Mouse (Mus musculus): Measurements from ENCODE around the gene Crtap. TPM values are rescaled to one million over a fixed set of nuclear protein-coding genes. Genes with fewer than 3 reads are reported as not detected.

Gene Crtap
- polyA plus RNA-seq (2012; rRNA removed), result 15.5 and 16.4 TPM in 2 replicates

GRCm38 (mm10) chr9:114389905-114390748 lies at the start of gene Crtap:
Gene Crtap, minus strand, starts transcription at chr9:114390675.
- peak in 1 of 2 experiments; percentile 52 for DNase-seq (ENCODE audit: extremely low spot score in 1 of 2, low spot score in 1 of 2)

DNA sequence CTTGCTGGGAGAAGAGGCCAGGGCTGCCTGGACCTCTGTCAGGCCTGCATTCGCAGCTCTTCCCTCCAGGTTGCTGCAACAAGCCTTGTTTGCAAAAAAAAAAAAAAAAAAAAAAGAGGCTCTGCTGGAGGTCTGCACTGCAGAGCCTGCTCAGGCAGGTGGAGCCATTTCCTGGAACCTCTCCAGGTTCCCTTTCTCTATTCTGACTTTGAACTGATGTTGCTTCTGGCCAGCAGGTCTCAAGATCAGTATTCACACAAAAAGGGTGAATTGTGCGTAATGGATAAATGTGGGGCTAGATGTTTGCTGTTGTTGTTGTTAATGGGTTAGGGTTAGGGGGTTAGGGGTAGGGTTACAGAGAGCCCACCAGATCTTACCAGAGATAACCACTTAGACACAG lies 45.2 kb upstream of the Crtap start:
- DNase-seq (ENCODE audit: extremely low spot score in 1 of 2, low spot score in 1 of 2), result no peak

DNA sequence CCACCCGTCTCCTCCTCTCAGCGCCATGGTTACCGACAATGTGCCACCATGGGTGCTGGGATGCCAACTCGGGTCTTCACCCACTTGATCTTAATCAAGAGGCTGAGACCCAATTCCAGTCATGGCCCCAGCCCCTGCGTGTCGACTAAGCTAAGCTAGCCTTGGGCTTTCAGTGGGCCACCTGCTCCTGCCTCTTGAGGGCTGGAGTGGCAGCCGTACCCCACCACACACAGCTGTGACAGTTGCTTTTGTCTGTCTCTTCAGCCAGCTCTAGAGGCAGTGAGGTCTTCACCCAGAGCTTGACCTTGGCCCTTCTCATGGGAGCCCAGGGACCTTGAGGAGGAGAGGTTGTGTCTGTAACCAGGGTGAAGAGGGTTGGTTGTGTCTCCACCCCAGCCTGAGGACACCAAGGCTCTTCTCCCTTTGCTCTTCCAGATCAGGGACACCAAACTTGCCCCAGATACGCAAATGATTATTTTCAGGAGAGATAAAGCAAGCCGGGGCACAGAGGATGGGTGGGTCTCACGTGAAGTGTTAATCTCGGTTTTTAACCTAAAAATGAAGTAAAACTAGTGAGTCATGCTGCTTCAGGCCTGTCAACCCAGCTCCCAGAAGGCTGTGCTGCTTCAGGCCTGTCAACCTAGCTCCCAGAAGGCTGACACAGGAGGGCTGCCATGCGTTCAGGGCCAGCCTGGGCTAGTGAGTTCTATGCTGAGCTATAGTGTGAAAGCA lies 37.8 kb upstream of the Crtap start:
- no peak for DNase-seq (ENCODE audit: extremely low spot score in 1 of 2, low spot score in 1 of 2)

DNA sequence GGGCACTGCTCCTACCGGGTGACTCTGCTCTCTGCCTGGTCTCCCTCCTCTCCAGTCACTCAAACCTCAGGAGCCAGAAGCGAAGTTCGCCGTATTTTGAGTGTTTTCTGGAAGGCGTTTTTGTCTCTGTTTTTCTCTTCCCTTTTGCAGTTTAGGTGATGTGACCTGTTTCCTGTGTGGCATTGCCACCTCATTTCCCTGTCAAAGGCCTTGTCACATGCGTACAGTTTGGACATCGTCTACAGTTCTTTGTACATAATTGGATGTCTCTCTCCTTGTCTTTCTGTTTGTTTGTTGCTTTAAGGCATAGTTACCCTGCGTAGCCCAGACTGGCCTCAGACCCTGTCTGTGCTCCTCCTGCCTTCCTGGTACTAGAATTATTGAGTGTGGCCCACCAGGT lies 37.0 kb upstream of the Crtap start:
- no peak for DNase-seq (ENCODE audit: extremely low spot score in 1 of 2, low spot score in 1 of 2)

DNA sequence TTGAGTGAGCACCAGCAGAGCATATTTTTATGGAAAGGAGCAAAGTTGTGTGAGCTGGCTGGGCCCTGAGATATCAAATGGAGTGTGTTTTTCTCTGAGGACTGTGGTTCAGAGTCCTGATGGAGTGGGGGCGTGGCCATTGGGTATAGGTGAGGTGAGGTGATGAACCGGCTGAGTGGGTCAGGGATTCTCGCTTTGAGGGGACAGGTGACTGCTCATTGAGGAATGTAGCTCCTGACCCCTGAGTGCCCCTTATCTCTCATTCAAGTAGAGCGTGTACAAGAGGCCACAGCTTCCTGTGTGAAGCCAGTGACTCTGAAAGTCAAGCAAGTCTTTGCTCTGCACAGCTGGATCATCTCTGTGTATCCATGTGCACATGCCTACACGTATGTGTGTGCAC lies 35.7 kb upstream of the Crtap start:
- no peak for DNase-seq (ENCODE audit: extremely low spot score in 1 of 2, low spot score in 1 of 2)

GRCm38 (mm10) chr9:114425576-114425975 lies 35.1 kb upstream of the Crtap start:
- DNase-seq (ENCODE audit: extremely low spot score in 1 of 2, low spot score in 1 of 2), result no peak

DNA sequence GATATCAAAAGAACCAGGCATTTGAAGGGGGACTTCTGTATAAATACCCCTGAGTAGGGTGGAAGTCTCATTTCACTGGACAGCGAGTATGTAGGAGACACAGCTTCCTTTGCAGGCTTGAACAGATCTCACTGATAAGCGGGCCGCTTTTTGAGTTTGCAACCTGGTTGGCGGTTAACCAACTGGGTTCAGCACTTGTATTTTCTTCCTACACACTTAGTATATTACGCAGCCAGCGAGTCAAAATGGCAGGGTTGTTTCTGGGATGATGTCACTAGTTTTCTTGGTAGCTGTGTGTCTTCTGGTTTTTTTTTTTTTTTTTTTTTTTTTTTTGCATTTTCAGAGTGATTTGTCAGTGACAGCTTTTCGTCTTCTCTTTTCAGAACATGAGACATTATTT lies 31.3 kb upstream of the Crtap start:
- DNase-seq (ENCODE audit: extremely low spot score in 1 of 2, low spot score in 1 of 2), result no peak

GRCm38 (mm10) chr9:114421045-114421444 lies 30.6 kb upstream of the Crtap start:
- no peak for DNase-seq (ENCODE audit: extremely low spot score in 1 of 2, low spot score in 1 of 2)

GRCm38 (mm10) chr9:114420443-114420842 lies 30.0 kb upstream of the Crtap start:
- DNase-seq (ENCODE audit: extremely low spot score in 1 of 2, low spot score in 1 of 2), result no peak

DNA sequence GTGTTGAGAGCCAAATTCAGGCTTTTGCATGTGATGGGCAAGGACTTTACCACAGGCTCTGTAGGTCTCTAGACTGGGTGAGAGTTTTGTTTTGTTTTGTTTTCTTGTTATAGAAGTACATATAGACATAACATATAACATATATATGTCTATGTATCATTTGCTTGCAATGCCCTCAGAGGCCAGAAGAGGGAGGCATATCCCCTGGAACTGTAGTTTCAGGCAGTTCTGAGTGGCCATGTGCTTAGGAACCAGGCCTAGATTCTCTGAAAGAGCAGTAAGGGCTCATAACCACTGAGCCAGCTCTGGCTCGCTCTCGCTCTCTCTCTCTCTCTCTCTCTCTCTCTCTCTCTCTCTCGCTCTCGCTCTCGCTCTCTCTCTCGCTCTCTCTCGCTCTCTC lies 27.7 kb upstream of the Crtap start:
- DNase-seq (ENCODE audit: extremely low spot score in 1 of 2, low spot score in 1 of 2), result peak in 1 of 2 experiments; percentile 51

GRCm38 (mm10) chr9:114416646-114417517 lies 26.4 kb upstream of the Crtap start:
- DNase-seq (ENCODE audit: extremely low spot score in 1 of 2, low spot score in 1 of 2), result no peak

- peak in 1 of 2 experiments; percentile 67 for DNase-seq (ENCODE audit: extremely low spot score in 1 of 2, low spot score in 1 of 2)
Observed at GRCm38 (mm10) chr9:114415701-114416100, 25.2 kb upstream of the Crtap start.

GRCm38 (mm10) chr9:114413866-114414265 lies 23.4 kb upstream of the Crtap start:
- DNase-seq (ENCODE audit: extremely low spot score in 1 of 2, low spot score in 1 of 2), result no peak

DNA sequence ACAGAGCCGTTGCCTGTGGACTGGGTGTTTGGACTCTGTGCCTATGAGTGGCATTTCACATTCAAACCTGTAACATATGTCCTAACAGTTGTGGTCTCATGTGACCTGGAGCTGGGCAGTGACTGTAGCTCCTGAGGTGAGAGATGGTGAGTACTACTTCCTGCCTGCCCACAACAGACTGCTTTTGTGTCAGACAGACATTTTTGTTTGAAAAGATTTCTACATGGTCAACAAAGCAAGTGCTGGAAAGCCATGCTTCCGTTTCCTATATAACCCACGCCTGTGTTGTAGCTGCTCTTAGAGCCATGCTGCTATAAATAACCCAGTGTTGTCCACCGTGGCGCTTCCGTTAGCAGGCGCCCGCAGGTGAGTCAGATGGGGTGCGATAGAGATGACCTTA lies 21.9 kb upstream of the Crtap start:
- DNase-seq (ENCODE audit: extremely low spot score in 1 of 2, low spot score in 1 of 2), result no peak

- DNase-seq (ENCODE audit: extremely low spot score in 1 of 2, low spot score in 1 of 2), result no peak
Observed at GRCm38 (mm10) chr9:114411295-114411694, 20.8 kb upstream of the Crtap start.

DNA sequence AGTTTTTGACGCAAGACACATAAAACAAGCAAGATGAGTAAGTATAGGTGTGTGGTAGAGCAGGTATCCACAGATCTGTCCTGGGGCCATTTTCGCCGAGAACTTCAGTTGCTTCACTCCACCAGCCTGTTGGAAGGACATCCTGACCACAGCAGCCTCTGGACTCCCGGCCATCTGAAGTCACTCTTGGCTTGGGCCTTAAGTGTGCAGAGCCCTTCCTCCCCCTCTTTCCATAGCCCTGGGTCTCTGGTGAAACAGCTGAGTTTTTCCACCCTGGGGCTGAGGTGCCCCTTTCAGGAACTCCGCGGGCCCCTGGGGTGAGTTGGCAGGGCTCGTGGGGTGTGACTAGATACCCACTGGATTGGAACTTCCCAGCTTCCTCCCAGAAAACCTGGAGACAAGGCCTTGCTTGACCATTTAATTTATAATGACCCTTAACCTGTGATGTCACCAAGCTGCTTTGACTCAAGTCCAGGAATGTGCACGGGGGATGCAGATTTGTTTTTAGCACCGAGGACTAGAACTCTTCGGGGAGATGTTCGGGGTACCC lies 19.9 kb upstream of the Crtap start:
- DNase-seq (ENCODE audit: extremely low spot score in 1 of 2, low spot score in 1 of 2), result no peak

DNA sequence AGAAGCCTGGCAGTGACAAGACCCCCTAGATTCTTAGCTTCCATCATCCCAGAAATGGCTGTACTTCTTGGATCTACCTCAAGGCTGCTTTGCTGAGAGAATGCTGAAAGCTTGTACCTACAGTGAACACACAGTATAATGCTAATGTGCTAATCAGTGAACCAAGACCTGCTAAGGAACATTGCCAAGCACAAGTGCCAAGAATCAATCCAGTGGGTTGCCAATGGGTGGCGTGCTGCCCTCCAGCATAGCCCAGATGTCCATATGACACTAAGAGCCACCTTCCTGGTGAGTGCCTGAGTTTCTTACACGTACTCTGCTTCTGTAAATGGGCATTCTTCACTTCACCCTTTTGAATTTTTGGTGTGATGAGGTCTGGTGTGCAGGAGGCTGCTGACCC lies 17.2 kb upstream of the Crtap start:
- DNase-seq (ENCODE audit: extremely low spot score in 1 of 2, low spot score in 1 of 2), result no peak

- no peak for DNase-seq (ENCODE audit: extremely low spot score in 1 of 2, low spot score in 1 of 2)
Observed at GRCm38 (mm10) chr9:114401685-114402080, 11.2 kb upstream of the Crtap start.

- peak; percentile 49 to 73 for DNase-seq (ENCODE audit: extremely low spot score in 1 of 2, low spot score in 1 of 2)
Observed at GRCm38 (mm10) chr9:114400949-114401684, 10.6 kb upstream of the Crtap start, which contains the start of the genes Glb1 and Tmppe. Gene Glb1, plus strand, starts transcription at chr9:114401076. Gene Tmppe, plus strand, starts transcription at chr9:114401105.

- peak; percentile 11 to 14 for DNase-seq (ENCODE audit: extremely low spot score in 1 of 2, low spot score in 1 of 2)
Observed at GRCm38 (mm10) chr9:114400588-114400948, 10.1 kb upstream of the Crtap start.

Data from frontal cortex, adult 2 months (tissue).